Mouse (Mus musculus): ENCODE data around the gene Tcf3. TPM values are rescaled to one million over a fixed set of nuclear protein-coding genes. Genes with fewer than 3 reads are reported as not detected.

Tcf3 gene
- polyA plus RNA-seq, 2 experiments, result 41.9 to 54.7 TPM

DNA sequence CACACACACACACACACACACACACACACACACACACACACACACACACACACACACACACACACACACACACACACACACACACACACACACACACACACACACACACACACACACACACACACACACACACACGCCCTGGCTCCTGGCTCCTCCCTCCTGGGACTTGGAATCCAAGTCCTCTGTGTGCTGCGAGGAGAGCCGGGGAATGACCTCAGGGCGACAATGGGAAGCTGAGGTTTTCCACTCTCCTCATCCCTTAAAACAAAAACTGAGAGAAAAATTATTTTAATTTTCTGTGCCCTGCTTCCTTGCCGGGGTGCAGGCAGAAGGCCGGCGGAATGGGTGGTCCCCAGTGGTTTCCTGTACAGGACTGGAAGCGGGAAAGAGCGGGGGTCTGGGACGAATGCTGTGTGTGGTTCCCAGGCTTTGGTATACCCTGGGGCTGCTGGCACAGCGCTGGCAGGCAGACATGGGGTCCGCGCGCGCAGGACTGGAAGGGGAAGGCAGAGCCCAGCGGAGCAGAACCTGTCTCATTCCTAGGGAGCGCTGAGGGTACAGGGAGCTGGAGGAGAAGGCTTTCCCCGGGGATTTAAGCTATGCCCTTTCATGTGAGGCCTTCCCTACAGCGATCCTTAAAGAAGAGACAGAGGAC, 31.1 kb upstream of the Tcf3 start:
- H3K4me2 ChIP-seq (ENCODE audit: low read depth), result no peak overlapping the region

GRCm38 (mm10) chr10:80461346-80461745, 27.9 kb upstream of the Tcf3 start:
- no peak for ATAC-seq (ENCODE audit: insufficient read depth)
- no peak for TF ChIP-seq EP300 (IDR thresholded peaks at IDR 0.05; ENCODE audit: low read depth)
- no peak for TF ChIP-seq CTCF (IDR thresholded peaks at IDR 0.05; ENCODE audit: low read depth)
- peaks cover 31% of the 10 kb centered on the region for H3K27me3 ChIP-seq (ENCODE audit: control insufficient read depth, insufficient read depth, low read length)

More for the DNA sequence above, 31.1 kb upstream of the Tcf3 start:
- no peak for DNase-seq (ENCODE audit: low read depth in 3 of 3, low spot score in 3 of 3)
- H3K9me3 ChIP-seq (ENCODE audit: control insufficient read depth, low read length), result no peaks in the 10 kb centered on the region
- no peak overlapping the region for H3K9ac ChIP-seq (replicated peaks)
- no peak for ATAC-seq (ENCODE audit: insufficient read depth)
- H3K36me3 ChIP-seq (replicated peaks; ENCODE audit: control insufficient read depth, insufficient read depth, low read depth), result no peaks in the 10 kb centered on the region
- no peaks in the 10 kb centered on the region for H3K4me1 ChIP-seq (replicated peaks; ENCODE audit: control insufficient read depth in 2 of 2, insufficient read depth in 2 of 2, low read length in 1 of 2)
- 9% methylated on average over 19 of the region's 19 CpGs for WGBS (ENCODE audit: insufficient replicate concordance)
- H3K27ac ChIP-seq, result no peak overlapping the region
- no peak overlapping the region for H3K4me3 ChIP-seq (ENCODE audit: insufficient read depth in 1 of 2, low read depth in 2 of 2, low read length in 2 of 2)
- peaks cover 31% of the 10 kb centered on the region for H3K27me3 ChIP-seq (ENCODE audit: control insufficient read depth, insufficient read depth, low read length)
- no peak for TF ChIP-seq EP300 (IDR thresholded peaks at IDR 0.05; ENCODE audit: low read depth)
- no peak for TF ChIP-seq CTCF (IDR thresholded peaks at IDR 0.05; ENCODE audit: low read depth)

GRCm38 (mm10) chr10:80460324-80460723, 26.9 kb upstream of the Tcf3 start:
- Histone ChIP-seq H3K36me3 (replicated peaks; ENCODE audit: control insufficient read depth, insufficient read depth, low read depth) (no peaks in the 10 kb centered on the region), H3K4me1 (replicated peaks; ENCODE audit: control insufficient read depth in 2 of 2, insufficient read depth in 2 of 2, low read length in 1 of 2) (no peaks in the 10 kb centered on the region), H3K4me3 (ENCODE audit: insufficient read depth in 1 of 2, low read depth in 2 of 2, low read length in 2 of 2) (no peak overlapping the region), H3K9ac (replicated peaks) (no peak overlapping the region), H3K9me3 (ENCODE audit: control insufficient read depth, low read length) (no peaks in the 10 kb centered on the region), H3K27ac (no peak overlapping the region), H3K4me2 (ENCODE audit: low read depth) (no peak overlapping the region), H3K27me3 (ENCODE audit: control insufficient read depth, insufficient read depth, low read length) (peaks cover 28% of the 10 kb centered on the region)
- 47% methylated on average over 4 of the region's 4 CpGs for WGBS (ENCODE audit: insufficient replicate concordance)
- DNase-seq (ENCODE audit: low read depth in 3 of 3, low spot score in 3 of 3) (no peak), ATAC-seq (ENCODE audit: insufficient read depth) (no peak)
- TF ChIP-seq EP300 (IDR thresholded peaks at IDR 0.05; ENCODE audit: low read depth), result no peak
- no peak for TF ChIP-seq CTCF (IDR thresholded peaks at IDR 0.05; ENCODE audit: low read depth)

More at GRCm38 (mm10) chr10:80461346-80461745, 27.9 kb upstream of the Tcf3 start:
- Histone ChIP-seq H3K4me3 (ENCODE audit: insufficient read depth in 1 of 2, low read depth in 2 of 2, low read length in 2 of 2) (no peak overlapping the region), H3K4me2 (ENCODE audit: low read depth) (no peak overlapping the region), H3K9me3 (ENCODE audit: control insufficient read depth, low read length) (no peaks in the 10 kb centered on the region), H3K27ac (no peak overlapping the region), H3K9ac (replicated peaks) (no peak overlapping the region), H3K4me1 (replicated peaks; ENCODE audit: control insufficient read depth in 2 of 2, insufficient read depth in 2 of 2, low read length in 1 of 2) (no peaks in the 10 kb centered on the region), H3K36me3 (replicated peaks; ENCODE audit: control insufficient read depth, insufficient read depth, low read depth) (no peaks in the 10 kb centered on the region)
- 23% methylated on average over 7 of the region's 7 CpGs for WGBS (ENCODE audit: insufficient replicate concordance)
- DNase-seq (ENCODE audit: low read depth in 3 of 3, low spot score in 3 of 3), result no peak

- no peaks in the 10 kb centered on the region for H3K9me3 ChIP-seq (ENCODE audit: control insufficient read depth, low read length)
- H3K4me3 ChIP-seq (ENCODE audit: insufficient read depth in 1 of 2, low read depth in 2 of 2, low read length in 2 of 2), result no peak overlapping the region
- no peak overlapping the region for H3K9ac ChIP-seq (replicated peaks)
- WGBS (ENCODE audit: insufficient replicate concordance), result 76% methylated on average over 11 of the region's 11 CpGs
- H3K36me3 ChIP-seq (replicated peaks; ENCODE audit: control insufficient read depth, insufficient read depth, low read depth), result no peaks in the 10 kb centered on the region
- DNase-seq (ENCODE audit: low read depth in 3 of 3, low spot score in 3 of 3), result no peak
- H3K27me3 ChIP-seq (ENCODE audit: control insufficient read depth, insufficient read depth, low read length), result peaks cover 21% of the 10 kb centered on the region
- H3K27ac ChIP-seq, result no peak overlapping the region
- no peak for ATAC-seq (ENCODE audit: insufficient read depth)
- H3K4me2 ChIP-seq (ENCODE audit: low read depth), result no peak overlapping the region
- TF ChIP-seq CTCF (IDR thresholded peaks at IDR 0.05; ENCODE audit: low read depth) (no peak), EP300 (IDR thresholded peaks at IDR 0.05; ENCODE audit: low read depth) (no peak)
- H3K4me1 ChIP-seq (replicated peaks; ENCODE audit: control insufficient read depth in 2 of 2, insufficient read depth in 2 of 2, low read length in 1 of 2), result no peaks in the 10 kb centered on the region
These were observed 26.2 kb upstream of the Tcf3 start for GRCm38 (mm10) chr10:80459671-80460070.

GRCm38 (mm10) chr10:80459236-80459635, 25.8 kb upstream of the Tcf3 start:
- Histone ChIP-seq H3K36me3 (replicated peaks; ENCODE audit: control insufficient read depth, insufficient read depth, low read depth) (no peaks in the 10 kb centered on the region), H3K27me3 (ENCODE audit: control insufficient read depth, insufficient read depth, low read length) (peaks cover 19% of the 10 kb centered on the region), H3K4me3 (ENCODE audit: insufficient read depth in 1 of 2, low read depth in 2 of 2, low read length in 2 of 2) (no peak overlapping the region), H3K9me3 (ENCODE audit: control insufficient read depth, low read length) (no peaks in the 10 kb centered on the region), H3K4me1 (replicated peaks; ENCODE audit: control insufficient read depth in 2 of 2, insufficient read depth in 2 of 2, low read length in 1 of 2) (no peaks in the 10 kb centered on the region), H3K27ac (no peak overlapping the region), H3K9ac (replicated peaks) (no peak overlapping the region), H3K4me2 (ENCODE audit: low read depth) (no peak overlapping the region)
- DNase-seq (ENCODE audit: low read depth in 3 of 3, low spot score in 3 of 3) (no peak), ATAC-seq (ENCODE audit: insufficient read depth) (no peak)
- 68% methylated on average over 10 of the region's 10 CpGs for WGBS (ENCODE audit: insufficient replicate concordance)
- TF ChIP-seq EP300 (IDR thresholded peaks at IDR 0.05; ENCODE audit: low read depth) (no peak), CTCF (IDR thresholded peaks at IDR 0.05; ENCODE audit: low read depth) (no peak)

All from liver, embryonic 14.5 days (tissue).